Mouse (Mus musculus) spleen, postnatal 4 days (tissue): ENCODE data around the gene Pmfbp1.
"Not testable (repeated sequence)": the region's sequence is repeated elsewhere in the genome, so short reads cannot be mapped to it uniquely, and the experiment has no call there.

Experiments
- DNase-seq, 2 experiments: peaks; one replicate each; pipeline ENCODE4 v3.0.0; 2022; ENCODE audit warnings: low spot score in 2 of 2

The Pmfbp1 gene

GRCm38 (mm10) chr8:109493727-109494126 is at the start of gene Pmfbp1:
Gene Pmfbp1, plus strand, starts transcription at chr8:109494027.
- DNase-seq: no peak

GRCm38 (mm10) chr8:109446896-109447295 is 46.9 kb upstream of the Pmfbp1 start:
- not testable (repeated sequence) for DNase-seq

DNA sequence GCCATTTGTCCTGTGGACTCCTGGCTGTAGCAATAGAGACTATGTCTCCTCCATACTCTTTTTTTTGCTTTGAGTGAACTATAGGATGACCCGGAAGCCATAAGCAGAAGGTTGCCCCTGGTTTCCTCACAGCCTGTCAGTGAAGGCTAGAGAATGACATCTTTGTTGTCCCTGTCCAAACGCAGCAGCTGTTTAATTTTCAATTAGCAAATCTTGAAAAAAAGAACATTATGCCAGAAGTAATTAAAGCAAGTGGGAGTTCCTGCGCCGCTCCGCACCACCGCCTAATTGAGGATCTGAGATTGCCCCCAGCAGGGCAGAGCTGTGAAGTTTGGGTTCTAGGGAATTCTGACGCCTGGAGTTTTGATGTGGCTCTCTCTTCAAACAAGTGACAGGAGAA is 42.8 kb upstream of the Pmfbp1 start:
- no peak for DNase-seq

GRCm38 (mm10) chr8:109455113-109455512 is 38.7 kb upstream of the Pmfbp1 start:
- no peak for DNase-seq

DNA sequence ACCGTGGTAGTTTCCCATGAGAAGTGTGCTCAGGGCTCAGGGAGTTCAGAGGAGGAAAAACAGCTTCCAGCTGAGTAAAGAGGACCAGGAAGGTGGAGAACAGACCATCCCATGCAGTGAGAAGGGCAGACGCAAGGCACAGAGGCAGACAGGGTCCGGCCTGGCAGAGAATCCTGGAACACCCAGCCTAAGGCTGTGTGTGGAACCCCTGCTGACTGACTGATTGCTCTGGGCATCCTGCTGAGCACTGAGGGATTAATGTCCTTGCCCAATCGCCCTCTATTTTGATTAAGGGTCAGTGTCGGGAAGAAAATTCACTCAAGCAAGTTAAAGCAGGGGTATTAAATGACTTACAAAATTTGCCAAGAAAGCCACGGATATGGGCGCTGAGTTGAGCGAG is 36.4 kb upstream of the Pmfbp1 start:
- no peak for DNase-seq

GRCm38 (mm10) chr8:109458580-109458979 is 35.2 kb upstream of the Pmfbp1 start:
- DNase-seq: no peak

GRCm38 (mm10) chr8:109463075-109463474 is 30.8 kb upstream of the Pmfbp1 start:
- DNase-seq: no peak

GRCm38 (mm10) chr8:109463677-109464313 is 30.0 kb upstream of the Pmfbp1 start:
- DNase-seq: no peak

GRCm38 (mm10) chr8:109464451-109464891 is 29.4 kb upstream of the Pmfbp1 start:
- no peak for DNase-seq

DNA sequence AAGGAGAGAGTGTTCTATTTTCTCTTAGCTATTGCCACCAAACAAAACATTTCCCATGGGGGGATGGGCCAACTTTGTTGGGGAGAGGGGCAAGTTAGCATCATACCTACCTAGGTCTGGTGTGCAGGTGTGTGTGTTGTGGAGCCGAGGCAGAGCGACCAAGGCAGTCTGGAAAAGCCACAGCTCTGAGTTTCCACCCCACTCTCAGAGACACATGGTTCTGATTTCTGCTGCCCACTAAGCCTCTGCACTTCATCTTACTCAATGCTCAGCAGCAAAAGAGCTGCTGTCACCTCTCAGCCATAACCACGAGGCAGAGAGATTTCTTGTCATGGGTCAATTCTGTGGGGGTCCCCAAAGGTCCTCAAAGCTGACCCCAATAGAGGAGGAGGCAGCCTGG is 28.8 kb upstream of the Pmfbp1 start:
- DNase-seq: no peak

GRCm38 (mm10) chr8:109465761-109466160 is 28.1 kb upstream of the Pmfbp1 start:
- no peak for DNase-seq

- DNase-seq: no peak
Observed at GRCm38 (mm10) chr8:109467516-109467915, 26.3 kb upstream of the Pmfbp1 start.

- peak in 1 of 2 experiments; percentile 68 for DNase-seq
Observed at GRCm38 (mm10) chr8:109468112-109468511, 25.7 kb upstream of the Pmfbp1 start.

DNA sequence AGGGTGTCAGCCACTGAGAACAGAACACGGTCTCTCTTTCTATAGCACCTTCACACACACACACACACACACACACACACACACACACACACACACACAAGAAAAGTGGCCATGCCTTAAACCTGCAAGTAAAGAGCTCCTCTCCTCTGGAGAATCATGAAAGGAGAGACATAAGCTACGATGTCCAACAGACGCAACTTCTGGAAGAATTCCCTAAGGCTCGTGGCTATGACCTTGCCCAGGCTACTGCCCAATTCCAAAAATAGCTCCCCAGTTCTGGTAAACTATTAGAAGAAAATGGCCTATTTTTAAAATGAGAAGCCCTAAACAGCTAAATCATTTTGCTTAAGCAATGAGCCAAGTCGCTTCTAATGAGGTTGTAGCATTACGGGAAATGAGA is 22.0 kb upstream of the Pmfbp1 start:
- no peak for DNase-seq

GRCm38 (mm10) chr8:109472400-109472799 is 21.4 kb upstream of the Pmfbp1 start:
- no peak for DNase-seq

DNA sequence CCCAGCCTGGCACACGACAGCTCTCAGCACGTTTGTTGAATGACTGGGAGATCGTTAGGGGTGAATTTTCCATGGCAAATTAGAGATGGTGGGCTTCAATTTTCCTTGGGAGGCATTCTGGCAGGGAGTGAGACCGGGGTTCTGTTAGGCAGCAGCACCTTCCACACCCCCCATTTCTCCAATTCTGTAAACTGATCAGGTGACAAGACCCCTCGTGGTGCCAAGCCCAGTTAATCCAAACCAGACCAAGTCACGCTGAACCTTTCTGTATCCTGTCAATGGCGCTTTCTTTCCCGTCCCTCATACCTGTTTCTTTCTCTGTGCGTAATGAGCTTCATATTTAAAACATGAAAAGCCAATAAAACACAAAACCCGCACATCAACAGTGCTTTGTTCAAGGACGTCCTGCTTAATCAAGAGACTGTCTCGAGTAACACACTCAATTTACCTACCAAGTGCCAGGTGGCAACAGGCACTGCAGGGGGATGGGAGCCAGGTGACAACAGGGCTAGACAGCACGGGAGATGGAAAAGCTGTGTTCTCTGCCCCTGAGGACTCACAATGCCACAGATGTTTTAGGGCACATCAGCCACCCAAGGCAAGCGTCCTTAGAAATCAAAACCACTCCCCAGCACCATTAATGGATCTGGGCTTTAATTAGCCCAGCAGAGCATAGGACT is 19.2 kb upstream of the Pmfbp1 start:
- DNase-seq: no peak

GRCm38 (mm10) chr8:109475436-109475835 is 18.4 kb upstream of the Pmfbp1 start:
- DNase-seq: no peak

- no peak for DNase-seq
Observed at GRCm38 (mm10) chr8:109478586-109478985, 15.2 kb upstream of the Pmfbp1 start.

DNA sequence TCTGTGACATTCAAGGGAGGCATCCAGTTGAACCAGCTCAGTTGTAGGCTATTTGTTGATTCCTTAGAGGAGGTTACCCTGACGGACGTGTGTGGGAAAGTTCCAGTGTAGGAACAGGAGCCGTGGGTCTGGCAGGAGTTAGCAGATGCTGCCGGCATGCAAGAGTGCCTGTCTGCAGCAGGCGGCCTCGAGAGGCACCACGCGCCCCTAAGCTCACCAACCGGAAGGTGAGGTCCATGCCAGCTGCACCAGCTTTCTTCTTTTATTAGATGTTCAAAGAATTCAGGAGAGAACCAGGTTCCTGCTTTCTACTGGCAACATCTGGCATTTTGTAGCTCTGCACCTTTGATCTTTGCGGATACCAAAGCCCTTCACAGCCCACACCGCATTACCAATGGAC is 9.1 kb upstream of the Pmfbp1 start:
- DNase-seq: peak in 1 of 2 experiments; percentile 67

GRCm38 (mm10) chr8:109485530-109485929 is 8.3 kb upstream of the Pmfbp1 start:
- DNase-seq: no peak

DNA sequence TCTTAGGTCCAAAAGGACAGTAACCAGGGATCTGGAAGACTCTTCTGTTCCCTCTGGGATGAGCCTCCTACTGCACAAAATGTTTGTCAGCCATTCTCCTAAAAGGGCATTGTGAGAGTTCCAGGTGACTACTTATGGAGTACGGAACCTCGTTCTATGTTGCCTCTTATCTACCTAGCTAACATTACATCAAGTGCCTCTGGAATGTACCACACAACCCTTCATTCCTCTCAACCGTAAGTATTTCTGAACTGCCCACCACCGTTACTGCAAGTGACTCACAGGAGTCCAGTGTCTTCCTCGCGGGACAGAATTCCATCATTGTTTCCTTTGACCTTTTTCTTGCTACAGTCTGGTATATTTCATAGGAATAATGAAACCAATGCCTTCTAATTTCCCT is 1.0 kb upstream of the Pmfbp1 start:
- DNase-seq: no peak

GRCm38 (mm10) chr8:109494601-109495000 is 774 bp downstream of the Pmfbp1 start:
- no peak for DNase-seq

DNA sequence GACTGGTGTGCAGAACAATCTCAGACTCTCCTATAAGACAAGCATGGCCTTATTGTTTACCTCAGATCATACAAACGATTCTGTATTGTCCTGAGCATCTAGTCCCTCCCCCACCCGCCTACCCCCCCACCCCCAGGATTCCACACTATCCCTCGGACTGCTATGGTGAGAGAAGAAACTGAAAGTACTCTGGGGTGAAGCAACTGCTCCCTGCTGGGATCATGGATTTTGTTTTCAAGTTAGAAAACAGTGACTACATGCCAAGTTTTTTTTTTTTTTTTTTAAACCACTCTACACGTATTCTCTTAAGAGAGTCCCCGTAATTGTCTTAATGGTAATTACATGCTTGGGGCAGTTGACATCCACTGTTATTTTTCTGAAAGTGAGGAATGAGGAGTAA is 3.6 kb downstream of the Pmfbp1 start:
- DNase-seq: no peak
